Mouse (Mus musculus): Measurements from ENCODE around the gene Glod5. TPM values are rescaled to one million over a fixed set of nuclear protein-coding genes. Genes with fewer than 3 reads are reported as not detected.

Glod5 gene
- polyA plus RNA-seq, 1 experiment from 2014 or later: not detected

- 70% methylated on average over 7 of the region's 7 CpGs for WGBS
- Histone ChIP-seq H3K36me3 (ENCODE audit: control insufficient read depth, insufficient read depth, low read length) (no peaks in the 10 kb centered on the region), H3K9me3 (ENCODE audit: control insufficient read depth, low read length) (no peaks in the 10 kb centered on the region), H3K9ac (ENCODE audit: low read depth, low read length) (no peak overlapping the region), H3K27me3 (replicated peaks; ENCODE audit: control insufficient read depth, insufficient read depth, low read length) (no peaks in the 10 kb centered on the region), H3K4me2 (ENCODE audit: low read depth, low read length) (no peak overlapping the region), H3K4me3 (ENCODE audit: low read depth, low read length) (no peak overlapping the region), H3K27ac (replicated peaks; ENCODE audit: low read depth, low read length) (no peak overlapping the region), H3K4me1 (ENCODE audit: control insufficient read depth, insufficient read depth, low read length) (no peaks in the 10 kb centered on the region)
- ATAC-seq (ENCODE audit: low read depth) (no peak), DNase-seq (ENCODE audit: low spot score) (no peak)
These were observed 54.3 kb downstream of the Glod5 start for GRCm38 (mm10) chrX:7963829-7964626.

DNA sequence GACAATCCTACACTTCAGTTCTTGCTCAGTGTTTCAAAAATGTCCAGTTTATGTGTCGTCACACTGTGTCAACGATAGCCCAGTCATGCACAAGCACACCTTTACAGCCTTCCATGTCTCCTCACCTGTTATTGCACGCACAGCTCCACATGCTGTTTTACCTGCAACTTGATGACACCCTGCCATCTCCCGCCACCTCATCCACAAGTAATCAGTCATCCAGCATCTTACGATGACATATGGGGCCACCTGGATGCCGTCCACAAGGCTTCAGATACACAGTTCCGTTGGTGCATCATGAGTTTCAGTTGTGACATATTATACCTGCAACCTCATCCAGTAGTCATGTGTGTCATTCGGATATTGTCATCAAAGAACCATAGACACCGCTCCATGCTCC lies 59.4 kb downstream of the Glod5 start:
- DNase-seq (ENCODE audit: low spot score) (no peak), ATAC-seq (ENCODE audit: low read depth) (no peak)
- WGBS: 82% methylated on average over 9 of the region's 9 CpGs
- Histone ChIP-seq H3K9ac (ENCODE audit: low read depth, low read length) (no peak overlapping the region), H3K27me3 (replicated peaks; ENCODE audit: control insufficient read depth, insufficient read depth, low read length) (no peaks in the 10 kb centered on the region), H3K4me1 (ENCODE audit: control insufficient read depth, insufficient read depth, low read length) (no peaks in the 10 kb centered on the region), H3K36me3 (ENCODE audit: control insufficient read depth, insufficient read depth, low read length) (no peaks in the 10 kb centered on the region), H3K27ac (replicated peaks; ENCODE audit: low read depth, low read length) (no peak overlapping the region), H3K4me2 (ENCODE audit: low read depth, low read length) (no peak overlapping the region), H3K9me3 (ENCODE audit: control insufficient read depth, low read length) (no peaks in the 10 kb centered on the region), H3K4me3 (ENCODE audit: low read depth, low read length) (no peak overlapping the region)

Other genes with a start within 250 kb of the Glod5 start
- 32.1 and 32.9 TPM in 2 replicates for gene Gripap1, start 228.7 kb downstream of the Glod5 start, polyA plus RNA-seq (2014; fragmentation: Nextera tagmentation; extraction: Ambion mirVana)
- gene Kcnd1, start 196.2 kb downstream of the Glod5 start, polyA plus RNA-seq (2014; fragmentation: Nextera tagmentation; extraction: Ambion mirVana): 3.2 and 3.5 TPM in 2 replicates
- gene Otud5, start 177.1 kb downstream of the Glod5 start, polyA plus RNA-seq (2014; fragmentation: Nextera tagmentation; extraction: Ambion mirVana): 31.1 and 32.3 TPM in 2 replicates
- gene Pim2, start 140.2 kb downstream of the Glod5 start, polyA plus RNA-seq (2014; fragmentation: Nextera tagmentation; extraction: Ambion mirVana): 4.8 and 6.1 TPM in 2 replicates
- gene Slc35a2, start 134.5 kb downstream of the Glod5 start, polyA plus RNA-seq (2014; fragmentation: Nextera tagmentation; extraction: Ambion mirVana): 28.6 and 30.0 TPM in 2 replicates
- gene Pqbp1, start 119.2 kb downstream of the Glod5 start, polyA plus RNA-seq (2014; fragmentation: Nextera tagmentation; extraction: Ambion mirVana): 92.3 and 98.1 TPM in 2 replicates
- 170 and 176 TPM in 2 replicates for gene Timm17b, start 119.1 kb downstream of the Glod5 start, polyA plus RNA-seq (2014; fragmentation: Nextera tagmentation; extraction: Ambion mirVana)
- gene Gm10491, start 110.7 kb downstream of the Glod5 start, polyA plus RNA-seq (2014; fragmentation: Nextera tagmentation; extraction: Ambion mirVana): not detected in 2 replicates
- not detected in 2 replicates for gene Gm10490, start 109.0 kb downstream of the Glod5 start, polyA plus RNA-seq (2014; fragmentation: Nextera tagmentation; extraction: Ambion mirVana)
- gene Pcsk1n, start 98.7 kb downstream of the Glod5 start, polyA plus RNA-seq (2014; fragmentation: Nextera tagmentation; extraction: Ambion mirVana): 8.6 and 9.3 TPM in 2 replicates
- gene Eras, start 89.9 kb downstream of the Glod5 start, polyA plus RNA-seq (2014; fragmentation: Nextera tagmentation; extraction: Ambion mirVana): not detected in 2 replicates
- gene Hdac6, start 70.6 kb downstream of the Glod5 start, polyA plus RNA-seq (2014; fragmentation: Nextera tagmentation; extraction: Ambion mirVana): 24.0 and 27.7 TPM in 2 replicates
- gene Gata1, start 40.4 kb downstream of the Glod5 start, polyA plus RNA-seq (2014; fragmentation: Nextera tagmentation; extraction: Ambion mirVana): 0.86 and 1.4 TPM in 2 replicates
- gene Suv39h1, start 56.3 kb upstream of the Glod5 start, polyA plus RNA-seq (2014; fragmentation: Nextera tagmentation; extraction: Ambion mirVana): 42.5 and 47.6 TPM in 2 replicates
- gene Was, start 72.0 kb upstream of the Glod5 start, polyA plus RNA-seq (2014; fragmentation: Nextera tagmentation; extraction: Ambion mirVana): 0.97 and 1.0 TPM in 2 replicates
- 19.3 and 21.8 TPM in 2 replicates for gene Wdr13, start 114.4 kb upstream of the Glod5 start, polyA plus RNA-seq (2014; fragmentation: Nextera tagmentation; extraction: Ambion mirVana)
- gene Rbm3, start 127.4 kb upstream of the Glod5 start, polyA plus RNA-seq (2014; fragmentation: Nextera tagmentation; extraction: Ambion mirVana): 420 and 489 TPM in 2 replicates
- 13.0 and 13.3 TPM in 2 replicates for gene Tbc1d25, start 157.7 kb upstream of the Glod5 start, polyA plus RNA-seq (2014; fragmentation: Nextera tagmentation; extraction: Ambion mirVana)
- gene Ebp, start 175.0 kb upstream of the Glod5 start, polyA plus RNA-seq (2014; fragmentation: Nextera tagmentation; extraction: Ambion mirVana): 31.4 and 31.9 TPM in 2 replicates
- 9.0 and 10.9 TPM in 2 replicates for gene Porcn, start 188.0 kb upstream of the Glod5 start, polyA plus RNA-seq (2014; fragmentation: Nextera tagmentation; extraction: Ambion mirVana)
- 40.5 and 42.8 TPM in 2 replicates for gene Ftsj1, start 233.9 kb upstream of the Glod5 start, polyA plus RNA-seq (2014; fragmentation: Nextera tagmentation; extraction: Ambion mirVana)

All from embryonic facial prominence, embryonic 14.5 days (tissue).